Mouse (Mus musculus) adrenal gland, adult 18-20 months (tissue): ENCODE results near the gene Nkg7. TPM values are rescaled to one million over a fixed set of nuclear protein-coding genes. Genes with fewer than 3 reads are reported as not detected.
"Not testable (repeated sequence)": the region's sequence is repeated elsewhere in the genome, so short reads cannot be mapped to it uniquely, and the experiment has no call there.

Source experiments
- DNase-seq, 2 experiments: peaks; one replicate each; pipeline ENCODE4 v3.0.0; 2021 to 2022; ENCODE audit warnings: low spot score in 2 of 2
- long read RNA-seq, 2 experiments: library from polyadenylated mRNA; stranded (forward); transcript quantifications; one replicate each; pipeline ENCODE4 v2.0.0; 2021
- total RNA-seq, 2 experiments: library from RNA; stranded (reverse); gene quantifications; 1 replicate in 1 of 2; 2 replicates in 1 of 2; pipeline ENCODE4 v1.2.3; 2021

Nkg7 gene
- total RNA-seq: 1 to 10 TPM in 1 of 2 experiments, under 1 TPM in 1; 0.83 to 3.2 TPM
- long read RNA-seq, experiment 1: 0 reads
- long read RNA-seq, experiment 2, partial matches to known transcripts: 0 of 1 reads
- long read RNA-seq, experiment 2, other reads (novel, unspliced or antisense): 0 of 1 reads

DNA sequence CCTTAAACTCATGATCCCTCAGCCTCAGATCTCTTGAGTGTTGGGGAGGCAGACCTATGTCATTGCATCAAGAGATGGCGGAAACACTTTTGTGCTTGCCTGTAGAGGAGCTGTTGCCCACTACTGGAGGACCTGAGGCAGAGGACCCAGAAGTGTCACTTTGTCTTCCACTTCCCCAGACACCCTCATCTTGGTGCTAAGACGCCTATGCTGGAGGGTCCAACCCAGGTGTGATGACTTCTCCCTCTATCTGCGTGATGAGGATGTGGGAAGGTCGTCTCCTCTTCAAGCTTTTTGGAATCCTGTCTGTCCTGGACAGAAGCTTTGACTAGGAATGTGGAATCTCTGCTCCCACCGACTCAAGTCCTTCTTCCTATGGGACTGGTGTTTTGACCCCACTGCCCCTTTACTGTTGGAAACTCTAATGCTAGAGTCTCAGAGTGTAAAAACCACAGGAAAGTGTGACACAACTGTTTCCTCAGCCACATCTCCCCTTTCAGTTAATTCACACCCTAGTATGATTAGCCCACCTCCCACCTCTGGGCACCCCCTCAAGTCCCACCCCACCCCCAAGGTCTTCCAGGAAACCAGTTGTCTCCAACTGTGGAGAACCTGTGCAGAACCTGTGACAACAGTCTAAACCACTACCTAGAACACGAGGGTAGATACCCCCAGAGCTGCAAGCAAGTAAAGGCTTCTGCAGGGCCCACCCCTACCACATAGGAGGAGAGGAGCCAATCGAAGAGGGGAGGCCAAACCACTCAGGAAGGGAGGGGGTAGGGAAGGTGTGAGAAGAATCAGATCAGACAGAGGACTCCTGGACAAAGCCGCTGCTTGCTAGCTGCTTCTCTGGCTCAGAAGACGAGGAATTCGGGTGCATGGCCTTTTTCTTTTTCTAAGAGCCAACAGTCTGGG is at the start of gene Nkg7:
Nkg7 (plus strand) TSS at position 733 of the 915 bp plus-strand sequence.
- no peak for DNase-seq

DNA sequence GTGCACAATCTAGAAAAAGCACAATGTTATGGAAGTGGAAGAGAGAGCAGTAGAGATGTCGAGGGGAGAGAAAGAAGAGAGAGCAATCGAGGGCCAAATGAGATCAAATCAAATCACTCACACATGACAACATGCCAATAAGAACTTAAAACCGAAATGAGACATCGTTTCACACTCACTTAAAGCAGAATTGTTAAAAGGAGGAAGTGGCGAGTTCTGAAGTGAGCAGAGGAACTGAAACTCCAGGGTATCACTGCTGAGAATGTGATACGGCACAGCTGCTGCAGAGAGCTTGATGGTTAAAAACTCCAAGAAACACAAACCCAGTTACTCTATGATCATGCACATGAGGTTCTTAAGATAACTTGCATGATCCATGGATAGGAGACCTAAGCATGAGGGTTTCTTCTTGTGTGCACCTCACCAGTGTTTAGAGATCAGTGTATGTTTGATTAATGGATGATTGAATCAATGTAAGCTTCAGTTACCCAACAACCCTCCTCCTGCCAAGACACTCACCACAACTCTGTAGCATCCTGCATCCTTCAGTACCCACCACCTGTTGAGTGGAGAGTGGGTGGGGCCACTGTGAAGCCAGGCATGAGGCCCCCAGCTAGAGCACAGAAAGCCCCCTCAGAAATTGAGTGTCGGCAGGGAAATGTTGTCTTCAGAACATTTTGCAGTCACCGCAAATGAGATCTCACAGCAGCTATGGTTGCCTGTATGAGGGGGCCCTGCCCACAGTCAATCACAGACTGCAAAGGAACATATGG is 44.3 kb upstream of the Nkg7 start:
- no peak for DNase-seq

DNA sequence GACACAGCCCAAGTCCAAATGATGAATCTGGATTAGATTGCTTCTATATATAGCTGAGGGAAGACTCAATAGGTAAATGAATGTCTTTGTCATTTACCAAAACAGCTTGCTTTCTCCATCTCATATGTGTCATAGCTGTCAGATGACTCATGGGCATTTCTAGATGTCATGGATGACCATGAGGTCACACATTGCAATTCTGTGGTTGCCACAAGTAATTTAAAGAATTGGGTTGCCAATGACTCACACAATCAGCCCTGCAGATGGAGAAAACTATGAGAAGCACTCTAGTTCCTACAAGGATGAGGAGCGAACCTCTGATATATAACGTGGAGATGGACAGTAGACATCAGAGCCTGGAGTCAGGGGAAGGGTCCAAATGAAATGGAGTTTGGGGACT is 37.4 kb upstream of the Nkg7 start:
- DNase-seq: no peak

DNA sequence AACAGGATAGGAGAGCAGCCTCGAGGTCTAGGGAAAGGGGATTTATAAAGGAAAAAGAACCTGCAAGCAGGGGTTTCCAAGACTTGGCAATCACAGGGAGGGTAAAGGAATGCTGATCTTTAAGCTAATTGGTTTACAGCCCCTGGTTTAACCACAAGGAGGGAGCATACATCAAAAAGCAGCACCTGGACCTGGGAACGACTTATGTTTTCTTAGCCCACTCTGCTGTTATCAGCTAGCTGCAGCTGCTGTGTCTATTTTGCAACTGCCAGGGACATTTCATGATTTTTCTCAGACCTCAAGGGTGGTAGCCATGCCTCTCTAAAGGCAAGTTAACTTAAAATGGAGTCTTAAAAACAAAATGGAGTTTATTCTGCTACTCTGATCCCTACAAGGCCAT is 34.2 kb upstream of the Nkg7 start:
- DNase-seq: no peak

DNA sequence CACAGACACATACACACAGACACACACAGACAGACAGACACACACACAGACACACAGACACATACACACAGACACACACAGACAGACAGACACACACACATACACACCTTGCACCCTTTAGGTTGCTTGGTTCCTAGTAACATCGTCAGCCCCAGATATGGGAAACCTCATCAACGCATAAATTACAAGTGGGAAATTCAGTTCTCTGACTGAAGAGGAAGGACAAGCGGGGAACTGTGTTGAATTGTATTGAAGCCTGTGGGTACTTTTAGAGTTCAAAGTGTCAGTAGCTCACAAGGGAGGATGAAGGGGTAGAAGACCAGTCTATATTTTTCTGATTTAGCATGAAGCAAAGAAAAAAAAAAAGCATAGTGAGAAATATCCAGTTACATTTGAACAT is 29.3 kb upstream of the Nkg7 start:
- DNase-seq: no peak

DNA sequence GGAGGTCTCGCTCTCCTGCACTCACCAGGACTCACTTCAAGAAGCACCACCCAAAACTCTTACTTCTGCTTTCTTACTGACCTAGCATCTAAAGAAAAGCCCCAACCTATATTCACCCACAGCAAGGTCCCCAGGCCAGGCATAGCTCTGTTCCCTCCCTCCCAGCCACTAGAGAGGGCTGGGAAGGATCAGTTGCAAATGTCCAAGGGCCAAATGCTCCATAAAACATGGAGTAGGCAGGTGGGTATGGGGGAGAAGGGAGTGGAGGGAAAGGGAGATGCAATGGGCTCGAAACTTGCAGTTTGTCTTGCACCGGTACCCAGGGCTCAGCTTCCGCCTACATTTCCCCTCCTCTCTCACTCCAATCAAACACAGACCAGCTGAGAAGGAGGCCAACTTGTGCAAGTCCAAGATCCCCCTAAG is 28.7 kb upstream of the Nkg7 start, which contains the start of gene Siglecg:
Siglecg (plus strand) TSS at position 74 of the 423 bp plus-strand sequence.
- no peak for DNase-seq

DNA sequence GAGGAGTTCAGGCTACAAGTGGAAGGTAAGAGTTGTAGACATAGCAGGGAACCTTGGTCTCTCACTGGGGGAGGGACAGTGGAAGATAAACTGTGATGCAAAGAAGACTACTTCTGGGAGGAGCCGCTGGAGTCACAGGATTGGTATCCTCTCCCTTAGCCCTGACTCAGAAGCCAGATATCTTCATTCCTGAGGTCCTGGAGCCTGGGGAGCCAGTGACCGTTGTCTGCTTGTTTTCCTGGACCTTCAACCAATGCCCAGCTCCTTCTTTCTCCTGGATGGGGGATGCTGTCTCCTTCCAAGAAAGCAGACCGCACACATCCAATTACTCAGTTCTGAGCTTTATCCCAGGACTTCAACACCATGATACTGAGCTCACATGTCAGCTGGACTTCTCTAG is 27.8 kb upstream of the Nkg7 start:
- no peak for DNase-seq

DNA sequence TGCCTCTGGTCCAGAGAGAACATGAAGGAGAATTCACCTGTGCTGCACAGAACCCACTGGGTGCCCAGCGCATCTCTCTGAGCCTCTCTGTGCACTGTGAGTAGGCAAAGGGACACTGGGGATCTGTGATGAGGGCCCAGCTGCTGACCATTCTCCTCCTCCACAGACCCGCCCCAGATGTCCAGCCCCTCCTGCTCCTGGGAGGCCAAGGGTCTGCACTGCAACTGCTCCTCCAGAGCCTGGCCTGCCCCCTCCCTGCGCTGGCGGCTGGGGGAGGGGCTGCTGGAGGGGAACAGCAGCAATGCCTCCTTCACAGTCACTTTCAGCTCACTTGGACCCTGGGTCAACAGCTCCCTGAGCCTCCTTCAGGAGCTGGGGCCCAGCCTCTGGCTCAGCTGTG is 25.1 kb upstream of the Nkg7 start:
- not testable (repeated sequence) for DNase-seq

DNA sequence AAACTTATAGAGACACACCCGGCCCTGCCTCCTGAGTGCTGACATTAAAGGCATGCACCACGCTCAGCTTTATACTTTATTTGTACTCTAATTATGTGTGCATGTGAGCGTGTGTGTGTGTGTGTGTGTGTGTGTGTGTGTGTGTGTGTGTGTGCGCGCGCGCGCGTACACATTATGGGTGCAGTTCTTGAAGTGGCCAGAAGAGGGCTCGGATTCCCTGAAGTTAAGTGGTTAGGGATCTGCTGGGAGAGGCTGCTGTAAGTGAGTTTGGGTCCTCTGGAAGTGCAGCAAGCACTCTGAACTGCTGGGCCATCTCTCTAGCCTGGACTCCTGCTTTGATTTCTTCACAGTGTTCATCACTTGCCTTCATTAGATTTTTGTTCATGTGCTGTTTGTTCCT is 19.6 kb upstream of the Nkg7 start:
- no peak for DNase-seq

DNA sequence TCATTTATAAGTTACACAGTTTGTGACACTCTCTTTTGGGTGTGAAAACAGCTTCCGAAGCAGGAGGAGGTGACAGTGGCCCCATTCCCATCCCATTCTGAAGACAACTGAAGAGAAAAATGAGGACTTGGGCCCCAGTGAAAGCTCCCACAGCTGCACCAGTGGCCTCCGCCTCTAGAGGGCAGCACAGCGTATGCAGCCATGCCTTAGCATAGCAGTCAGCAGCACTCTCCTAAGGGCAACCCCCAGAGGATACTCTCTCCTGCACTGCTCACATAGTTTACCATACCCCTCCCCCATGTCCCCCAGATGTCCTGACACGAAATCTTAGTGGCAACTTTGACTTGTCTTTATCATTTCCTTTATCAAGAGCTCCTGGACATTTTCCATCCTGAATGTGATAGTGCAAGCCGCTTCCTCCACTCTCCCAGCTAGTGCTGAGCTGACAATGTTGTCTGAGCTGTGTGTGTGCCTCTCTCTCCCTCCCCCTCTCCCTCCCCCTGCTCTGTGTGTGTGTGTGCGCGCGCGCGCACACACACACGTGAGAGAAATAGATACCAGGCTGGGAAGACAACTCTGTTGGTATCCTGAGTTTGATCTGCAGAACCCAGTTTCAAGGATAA is 13.8 kb upstream of the Nkg7 start:
- peak; percentile 82 to 87 for DNase-seq

DNA sequence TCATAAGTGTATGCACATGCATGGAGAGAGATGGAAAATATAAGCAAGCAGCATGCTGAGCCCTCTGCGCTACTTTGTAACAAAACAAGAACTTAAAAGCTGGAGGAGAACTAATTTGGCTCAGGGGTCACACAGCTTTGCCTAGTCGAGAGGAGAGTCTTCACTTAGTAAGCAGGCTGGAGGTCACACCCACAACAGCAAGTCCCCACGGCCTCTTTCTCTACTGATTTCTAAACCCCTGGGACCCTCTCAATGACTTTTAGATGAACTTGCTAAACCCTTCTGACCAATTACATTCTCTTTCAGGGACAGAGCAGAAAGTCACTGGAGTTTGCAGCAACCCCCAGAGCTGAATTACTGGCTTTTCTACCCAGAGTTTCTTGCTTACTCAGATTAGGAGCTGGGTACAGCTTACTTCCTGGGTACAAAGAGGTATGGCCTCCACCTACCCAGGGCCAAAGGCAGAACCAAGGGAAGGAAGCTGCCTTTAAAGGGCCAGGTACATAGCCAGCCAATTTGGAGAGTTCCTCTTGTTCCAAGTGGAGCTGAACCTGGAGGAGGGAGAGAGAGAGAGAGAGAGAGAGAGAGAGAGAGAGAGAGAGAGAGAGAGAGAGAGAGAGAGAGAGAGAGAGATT is 12.8 kb upstream of the Nkg7 start:
- DNase-seq: no peak

DNA sequence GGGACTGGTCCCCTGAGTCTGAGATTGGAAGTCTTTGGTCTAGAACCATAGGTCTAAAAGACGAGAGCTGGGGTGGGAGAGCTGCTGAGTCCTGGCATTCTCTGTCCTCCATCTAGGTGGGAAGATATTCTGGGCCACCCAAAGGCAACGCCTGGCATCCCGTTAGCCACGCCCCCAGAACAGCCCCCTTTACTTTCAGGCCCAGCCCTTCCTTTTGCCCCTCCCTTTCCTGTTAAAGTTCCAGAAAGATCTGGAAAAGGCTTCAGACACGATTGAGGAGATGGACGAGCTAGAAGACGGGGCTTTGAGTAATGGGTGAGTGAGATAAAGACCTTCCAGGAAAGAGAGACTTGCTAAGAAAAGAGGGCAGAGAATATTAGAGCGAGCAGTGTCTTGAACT is 9.5 kb upstream of the Nkg7 start, which contains the start of gene Lim2:
Lim2 (plus strand) TSS at position 265 of the 400 bp plus-strand sequence.
- no peak for DNase-seq

DNA sequence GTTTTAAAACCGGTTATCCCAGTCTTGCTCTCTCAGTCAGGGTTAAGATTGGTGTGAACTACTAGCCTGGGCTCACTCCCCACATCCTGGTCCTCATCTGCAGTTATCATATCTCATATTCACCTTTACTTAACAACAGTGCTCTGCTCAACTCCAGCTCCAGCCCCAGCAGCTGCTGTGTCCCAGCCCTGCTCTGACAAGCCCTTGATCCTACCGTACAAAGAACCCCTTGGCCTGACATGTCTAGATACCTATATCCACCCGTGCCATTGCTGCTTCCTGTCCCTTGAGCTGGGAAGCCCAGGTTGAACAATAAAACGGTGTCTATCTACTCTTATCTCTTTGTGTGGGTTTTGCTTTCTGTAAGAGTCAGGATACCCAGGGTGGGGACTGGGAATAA is 7.4 kb upstream of the Nkg7 start:
- no peak for DNase-seq

DNA sequence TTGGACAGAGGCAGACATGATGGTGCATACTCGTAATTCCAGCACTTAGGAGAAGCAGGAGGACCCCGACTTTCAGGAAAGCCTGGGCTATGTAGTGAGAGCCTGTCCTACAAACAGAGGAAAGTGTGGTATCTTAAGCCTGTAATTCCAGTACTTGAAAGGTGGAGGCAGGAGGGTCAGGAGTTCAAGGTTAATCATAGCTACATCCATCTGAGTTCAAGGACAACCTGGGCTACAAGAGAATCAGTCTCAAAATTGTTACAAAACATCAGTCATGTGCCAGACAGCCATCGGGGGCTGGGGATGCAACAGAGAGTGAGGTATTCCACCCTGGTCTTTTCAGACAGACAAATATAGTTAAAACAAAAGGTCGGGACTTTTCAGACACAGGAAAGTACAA is 4.0 kb upstream of the Nkg7 start:
- no peak for DNase-seq

DNA sequence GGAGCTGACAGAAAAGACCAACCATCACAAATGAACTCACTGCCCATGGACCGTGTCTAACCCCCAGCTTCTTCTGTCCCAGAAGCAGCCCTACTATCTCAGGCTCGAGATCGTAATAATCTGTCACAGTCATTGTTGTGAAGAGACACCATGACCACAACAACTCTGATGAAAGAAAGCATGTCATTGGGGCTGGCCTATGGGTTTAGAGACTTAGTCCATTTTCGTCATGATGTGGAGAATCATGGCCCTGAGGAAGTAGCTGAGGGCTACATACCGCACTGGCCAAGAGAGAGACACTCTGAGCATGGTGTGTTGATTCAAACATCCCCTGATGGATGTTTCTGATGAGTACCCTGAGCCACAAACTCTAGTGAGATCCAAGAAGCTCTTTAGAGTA is 2.2 kb upstream of the Nkg7 start:
- no peak for DNase-seq

DNA sequence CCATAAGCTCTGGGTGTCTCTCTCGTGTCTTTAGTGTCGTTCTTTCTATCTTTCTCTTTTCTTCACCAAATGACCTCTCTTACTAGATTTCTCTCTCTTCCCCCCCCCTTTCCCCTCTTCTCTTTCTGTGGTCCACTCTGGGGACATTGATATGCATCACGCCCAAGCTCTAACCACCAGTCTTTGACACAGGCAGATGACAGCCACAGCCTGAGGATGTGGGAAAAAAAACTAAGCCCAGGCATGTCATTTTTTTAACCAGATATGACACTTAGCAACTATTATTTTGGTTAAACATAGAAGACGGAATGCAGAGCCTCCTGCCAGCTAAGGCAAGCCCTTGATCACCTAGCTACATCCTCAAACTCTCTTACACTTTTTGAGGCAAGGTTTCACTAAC is 1.7 kb downstream of the Nkg7 start:
- DNase-seq: no peak

DNA sequence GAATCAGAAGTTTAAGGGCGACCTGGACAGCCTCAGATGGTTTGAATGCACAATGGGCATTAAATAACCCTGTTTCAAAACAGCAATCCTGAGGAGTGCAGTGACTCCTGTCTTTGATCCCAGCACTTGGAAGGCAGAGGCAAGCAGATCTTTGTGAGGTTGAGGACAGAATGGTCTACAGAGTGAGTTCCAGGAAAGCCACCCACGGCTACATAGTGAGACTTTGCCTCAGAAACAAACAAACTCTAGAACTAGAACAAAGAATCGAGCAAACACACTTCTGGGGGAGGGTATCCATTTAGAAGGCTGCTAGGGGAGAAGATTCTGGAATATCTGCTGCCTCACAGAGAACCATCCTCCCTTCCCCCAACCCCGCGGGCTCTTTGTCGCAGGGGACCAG is 3.6 kb downstream of the Nkg7 start, which contains the start of gene Cldnd2:
Cldnd2 (plus strand) TSS at position 301 of the 400 bp plus-strand sequence.
- no peak for DNase-seq

DNA sequence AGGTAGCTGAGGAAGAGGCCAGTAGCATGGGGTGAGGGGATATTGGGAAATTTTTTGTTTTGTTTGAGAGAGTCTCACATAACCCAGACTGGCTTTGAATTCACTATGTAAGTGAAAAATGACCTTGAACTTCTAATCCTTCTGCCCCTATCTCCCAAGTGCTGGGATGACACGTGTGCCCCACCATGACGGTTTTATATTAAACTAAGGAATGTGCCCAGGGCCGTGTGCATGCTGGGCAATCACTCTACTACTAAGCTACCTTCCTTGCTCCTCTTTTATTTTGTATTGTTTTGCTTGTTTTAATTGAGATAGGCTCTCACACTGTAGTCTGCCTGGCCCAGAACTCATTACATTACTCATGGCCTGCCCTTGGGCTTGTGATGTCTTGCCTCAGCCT is 4.2 kb downstream of the Nkg7 start:
- DNase-seq: no peak

DNA sequence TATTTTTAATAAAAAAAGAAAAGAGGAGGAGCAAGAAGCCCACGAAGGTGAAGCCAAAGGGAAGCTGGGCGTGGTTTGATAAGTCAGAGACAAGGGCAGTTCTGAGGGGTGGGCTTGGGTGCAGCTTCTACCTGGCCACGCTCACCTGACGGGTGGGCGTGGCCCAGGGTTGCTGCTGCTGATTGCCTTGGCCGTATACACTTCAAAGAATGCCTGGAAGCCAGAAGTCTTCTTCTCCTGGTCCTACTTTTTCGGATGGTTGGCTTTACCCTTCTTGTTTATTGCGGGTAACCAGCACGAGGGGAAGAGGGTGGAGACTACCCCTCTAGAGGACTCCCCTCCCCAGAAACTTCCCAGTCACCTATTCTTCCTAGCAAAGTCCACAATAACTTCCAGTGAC is 5.8 kb downstream of the Nkg7 start:
- DNase-seq: no peak

DNA sequence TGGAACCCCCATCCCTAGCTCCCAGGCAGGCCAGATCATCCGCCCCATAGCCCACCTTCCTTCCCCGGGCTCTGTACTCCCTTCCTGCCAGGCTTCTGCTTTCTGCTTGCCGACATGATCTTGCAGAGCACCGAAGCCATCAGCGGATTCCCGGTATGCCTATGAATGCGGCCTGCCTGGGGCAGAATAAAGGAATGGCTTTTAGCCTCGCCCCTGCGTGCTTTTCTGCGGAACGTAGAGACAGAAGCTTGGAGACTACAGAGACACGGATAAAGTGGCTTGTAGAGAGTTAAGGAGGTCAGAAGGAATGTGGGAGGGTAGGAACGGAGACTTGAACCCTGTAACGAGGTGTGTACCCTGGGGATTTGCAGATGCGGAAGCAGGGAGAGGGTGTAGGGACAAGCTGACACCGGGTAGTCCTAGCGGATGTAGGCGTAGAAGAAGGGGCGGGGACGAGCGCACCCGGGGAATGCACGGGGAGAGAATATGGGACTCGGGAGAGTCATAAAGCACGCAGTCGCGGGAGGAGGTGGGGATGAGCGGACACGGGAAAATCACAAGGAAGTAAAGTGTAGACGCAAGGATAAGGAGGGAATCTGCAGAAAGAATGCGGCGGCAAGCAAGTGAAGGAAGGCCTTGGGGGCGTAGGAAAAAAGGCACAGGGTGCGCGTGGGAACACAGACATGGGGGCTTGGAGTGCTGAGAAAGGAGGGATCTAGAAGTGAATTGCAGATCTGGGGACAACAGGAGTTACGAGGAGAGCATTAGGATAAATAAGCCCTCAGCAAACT is 6.4 kb downstream of the Nkg7 start:
- DNase-seq: peak; percentile 76 to 78
